Mouse (Mus musculus): ENCODE data around the gene Nrg3. TPM values are rescaled to one million over a fixed set of nuclear protein-coding genes. Genes with fewer than 3 reads are reported as not detected.
"Not testable (repeated sequence)": the region's sequence is repeated elsewhere in the genome, so short reads cannot be mapped to it uniquely, and the experiment has no call there.

Nrg3 gene
- polyA plus RNA-seq, 1 experiment from 2014 or later, result not detected

- Histone ChIP-seq H3K4me1 (replicated peaks) (no peaks in the 10 kb centered on the region), H3K27ac (no peak overlapping the region), H3K9ac (no peak overlapping the region), H3K4me3 (no peak overlapping the region), H3K36me3 (no peaks in the 10 kb centered on the region), H3K27me3 (no peaks in the 10 kb centered on the region), H3K4me2 (no peak overlapping the region), H3K9me3 (replicated peaks) (no peaks in the 10 kb centered on the region)
- no peak for ATAC-seq (replicated peaks; ENCODE audit: insufficient number of reproducible peaks, insufficient read depth, low FRiP score, low read depth)
- WGBS, result 56% methylated on average over 6 of the region's 6 CpGs
Measured at GRCm38 (mm10) chr14:38433793-38434589, 1038.9 kb downstream of the Nrg3 start.

- no peaks in the 10 kb centered on the region for H3K27me3 ChIP-seq
- H3K4me2 ChIP-seq, result no peak overlapping the region
- H3K4me3 ChIP-seq, result no peak overlapping the region
- ATAC-seq (replicated peaks; ENCODE audit: insufficient number of reproducible peaks, insufficient read depth, low FRiP score, low read depth), result no peak
- H3K4me1 ChIP-seq (replicated peaks), result no peaks in the 10 kb centered on the region
- H3K9me3 ChIP-seq (replicated peaks), result no peaks in the 10 kb centered on the region
- no peak overlapping the region for H3K27ac ChIP-seq
- H3K36me3 ChIP-seq, result no peaks in the 10 kb centered on the region
- H3K9ac ChIP-seq, result no peak overlapping the region
Measured at GRCm38 (mm10) chr14:38374660-38375059, 1098.2 kb downstream of the Nrg3 start.

GRCm38 (mm10) chr14:38340967-38341366 lies 1131.9 kb downstream of the Nrg3 start:
- no peaks in the 10 kb centered on the region for H3K9me3 ChIP-seq (replicated peaks)
- H3K4me2 ChIP-seq, result no peak overlapping the region
- no peak for ATAC-seq (replicated peaks; ENCODE audit: insufficient number of reproducible peaks, insufficient read depth, low FRiP score, low read depth)

GRCm38 (mm10) chr14:38322841-38323240 lies 1150.0 kb downstream of the Nrg3 start:
- H3K27me3 ChIP-seq; H3K9me3 ChIP-seq (replicated peaks); H3K36me3 ChIP-seq; H3K4me1 ChIP-seq (replicated peaks); H3K4me2 ChIP-seq; H3K27ac ChIP-seq; H3K9ac ChIP-seq; H3K4me3 ChIP-seq; ATAC-seq (replicated peaks; ENCODE audit: insufficient number of reproducible peaks, insufficient read depth, low FRiP score, low read depth): not testable (repeated sequence)
- 55% methylated on average over 1 of the region's 1 CpGs for WGBS

More at GRCm38 (mm10) chr14:38340967-38341366, 1131.9 kb downstream of the Nrg3 start:
- H3K4me3 ChIP-seq, result no peak overlapping the region
- H3K4me1 ChIP-seq (replicated peaks), result no peaks in the 10 kb centered on the region
- no peak overlapping the region for H3K9ac ChIP-seq
- H3K27me3 ChIP-seq, result no peaks in the 10 kb centered on the region
- H3K36me3 ChIP-seq, result no peaks in the 10 kb centered on the region
- H3K27ac ChIP-seq, result no peak overlapping the region

GRCm38 (mm10) chr14:38320619-38321340 lies 1152.1 kb downstream of the Nrg3 start:
- Histone ChIP-seq H3K4me1 (replicated peaks) (no peaks in the 10 kb centered on the region), H3K27ac (no peak overlapping the region), H3K4me2 (no peak overlapping the region), H3K4me3 (no peak overlapping the region), H3K36me3 (no peaks in the 10 kb centered on the region), H3K9ac (no peak overlapping the region), H3K27me3 (no peaks in the 10 kb centered on the region), H3K9me3 (replicated peaks) (no peaks in the 10 kb centered on the region)
- ATAC-seq (replicated peaks; ENCODE audit: insufficient number of reproducible peaks, insufficient read depth, low FRiP score, low read depth), result no peak
- 90% methylated on average over 1 of the region's 1 CpGs for WGBS

Small RNAs within 50 kb of the gene (microRNA-seq; reads per million reads assigned to microRNA genes)
- not detected for gene Gm27332
